Mouse (Mus musculus) kidney, postnatal 0 days (tissue): ENCODE data around the gene Selenoi. TPM values are rescaled to one million over a fixed set of nuclear protein-coding genes. Genes with fewer than 3 reads are reported as not detected.
A peak's percentile ranks its signal among the peaks of the same experiment; 100 is the strongest.

Source experiments
- ATAC-seq: fragments of 200-750 bp; cut with Nextera tagmentation; replicated peaks from 2 replicates; pipeline ENCODE4 v1.8.0; 2017; ENCODE audit warnings: low read depth, moderate number of reproducible peaks, moderate TSS enrichment, moderate library complexity; ENCODE audit not compliant: low FRiP score
- DNase-seq: peaks from one replicate; pipeline ENCODE4 v3.0.0-alpha.2; 2016; ENCODE audit warnings: low spot score
- H3K27ac ChIP-seq: fragments of 300-500 bp; sonication (generic); 2 replicates; pipeline ENCODE4 v1.5.1; 2014; ENCODE audit warnings: mild to moderate bottlenecking
- H3K27me3 ChIP-seq: fragments of 300-500 bp; sonication (generic); 2 replicates; pipeline ENCODE4 v1.6.1; 2014; ENCODE audit warnings: low read length, mixed read lengths; ENCODE audit not compliant: insufficient read depth
- H3K36me3 ChIP-seq: fragments of 300-500 bp; sonication (generic); 2 replicates; pipeline ENCODE4 v1.6.1; 2014; ENCODE audit warnings: low read length, mixed read lengths; ENCODE audit not compliant: insufficient read depth
- H3K4me1 ChIP-seq: fragments of 300-500 bp; sonication (generic); replicated peaks from 2 replicates; pipeline ENCODE4 v1.6.1; 2014; ENCODE audit warnings: antibody characterized with exemption, low read length, mixed read lengths; ENCODE audit not compliant: insufficient read depth
- H3K4me2 ChIP-seq: fragments of 300-500 bp; sonication (generic); 2 replicates; pipeline ENCODE4 v1.6.1; 2014; ENCODE audit warnings: mild to moderate bottlenecking, low read length, moderate library complexity, mixed read lengths
- H3K4me3 ChIP-seq: fragments of 300-500 bp; sonication (generic); replicated peaks from 2 replicates; pipeline ENCODE4 v1.5.1; 2014; ENCODE audit warnings: low read depth, low read length
- H3K9ac ChIP-seq: fragments of 300-500 bp; sonication (generic); 2 replicates; pipeline ENCODE4 v1.6.1; 2014; ENCODE audit warnings: low read depth, low read length
- H3K9me3 ChIP-seq: fragments of 300-500 bp; sonication (generic); replicated peaks from 2 replicates; pipeline ENCODE4 v1.6.1; 2016; ENCODE audit warnings: low read length, inconsistent platforms, mixed read lengths
- CTCF ChIP-seq: IDR thresholded peaks from 2 replicates; pipeline ENCODE4 v1.5.1; 2016; ENCODE audit warnings: antibody characterized with exemption, low read depth, mild to moderate bottlenecking, moderate library complexity
- WGBS: fragments of 180-500 bp; shearing (Covaris S2); extraction: QIAGEN DNeasy Blood & Tissue Kit; methylation state at CpG from one replicate; pipeline ENCODE4 v1.1.7; 2014; 5-methylcytosine and 5-hydroxymethylcytosine counted together
- polyA plus RNA-seq: library from polyadenylated mRNA; unstranded; fragments of >200 nt; fragmentation: Nextera tagmentation; extraction: Ambion mirVana; gene quantifications from 2 replicates; pipeline ENCODE4 v1.2.1, GENCODE M21; 2015

Gene Selenoi
- polyA plus RNA-seq, 1 experiment from 2014 or later = 9.7 TPM

DNA sequence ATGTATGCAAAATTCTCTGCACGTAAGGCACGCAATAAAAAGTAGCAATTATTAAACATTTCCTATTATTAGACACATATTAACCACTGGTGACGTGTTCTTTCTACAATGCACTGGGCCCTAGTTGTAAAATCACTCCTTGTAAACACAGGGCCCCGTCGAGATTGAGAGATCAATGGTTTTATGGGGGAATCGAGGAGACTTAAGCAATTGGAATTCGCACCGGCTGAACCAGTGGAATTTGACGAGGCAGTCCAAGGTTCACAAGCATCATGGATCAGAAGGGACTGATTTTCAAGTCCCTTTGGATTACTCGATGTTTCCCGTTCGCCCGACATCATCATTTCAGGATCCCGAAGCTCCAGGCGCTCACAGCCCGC, 500 bp upstream of the Selenoi start:
- H3K27ac ChIP-seq = peak overlapping the region; percentile 82
- peak; percentile 18 for DNase-seq
- TF ChIP-seq CTCF = no peak
- no peaks in the 10 kb centered on the region for H3K27me3 ChIP-seq
- peak overlapping the region; percentile 54 for H3K9ac ChIP-seq
- H3K9me3 ChIP-seq = no peaks in the 10 kb centered on the region
- no peaks in the 10 kb centered on the region for H3K36me3 ChIP-seq
- H3K4me3 ChIP-seq = peak overlapping the region; percentile 69
- H3K4me2 ChIP-seq = peak overlapping the region; percentile 89
- peaks cover 11% of the 10 kb centered on the region; the same call in 1 of the 2 replicates for H3K4me1 ChIP-seq
- ATAC-seq = peak; percentile 25
- WGBS = 27% methylated on average over 16 of the region's 16 CpGs

- whole genome bisulfite sequencing = 5% methylated on average over 15 of the region's 15 CpGs
- H3K9me3 ChIP-seq = no peaks in the 10 kb centered on the region
These were observed 661 bp downstream of the Selenoi start for GRCm38 (mm10) chr5:30233042-30233441.

GRCm38 (mm10) chr5:30233979-30234378, 1.6 kb downstream of the Selenoi start:
- no peak overlapping the region for H3K4me3 ChIP-seq
- WGBS = 57% methylated on average over 8 of the region's 8 CpGs
- H3K27me3 ChIP-seq = no peaks in the 10 kb centered on the region
- ATAC-seq (no peak), DNase-seq (no peak)
- TF ChIP-seq CTCF = no peak
- H3K9ac ChIP-seq = no peak overlapping the region
- H3K4me2 ChIP-seq = 0 out of 2 replicates have a peak overlapping the region, but pooled peaks have one; percentile 89
- H3K36me3 ChIP-seq = no peaks in the 10 kb centered on the region
- no peak overlapping the region for H3K27ac ChIP-seq
- H3K9me3 ChIP-seq = no peaks in the 10 kb centered on the region
- peaks cover 11% of the 10 kb centered on the region; the same call in 1 of the 2 replicates for H3K4me1 ChIP-seq

More at GRCm38 (mm10) chr5:30233042-30233441, 661 bp downstream of the Selenoi start:
- ATAC-seq = no peak
- DNase-seq = peak; percentile 44
- TF ChIP-seq CTCF = no peak
- Histone ChIP-seq H3K27ac (peak overlapping the region; percentile 64), H3K4me2 (peak overlapping the region; percentile 89), H3K27me3 (no peaks in the 10 kb centered on the region), H3K4me1 (peaks cover 11% of the 10 kb centered on the region; the same call in 1 of the 2 replicates), H3K9ac (peak overlapping the region; percentile 72), H3K36me3 (no peaks in the 10 kb centered on the region), H3K4me3 (peak overlapping the region; percentile 69)

DNA sequence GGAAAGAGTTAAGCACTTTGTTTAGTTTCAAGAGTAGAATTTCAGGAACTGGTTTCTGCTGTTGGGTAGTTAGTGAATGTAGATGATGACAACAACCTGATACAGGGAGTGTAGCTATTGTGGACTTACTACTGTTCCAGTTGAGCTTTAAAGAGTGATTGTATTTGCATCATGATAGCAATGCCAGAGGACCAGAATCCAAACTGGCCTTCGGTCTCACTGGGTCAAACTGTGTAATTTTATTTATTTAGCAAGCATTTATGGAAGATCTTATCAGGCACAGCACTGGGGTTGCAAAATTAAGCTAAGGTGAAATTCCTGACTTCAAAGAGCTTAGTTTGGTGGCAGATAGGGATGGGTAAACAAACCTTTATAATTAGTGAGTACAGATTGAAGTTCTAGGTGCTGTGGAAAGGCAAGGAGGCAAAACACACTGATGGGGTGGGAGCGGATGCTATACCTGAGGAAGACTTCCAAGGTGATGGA, 3.3 kb downstream of the Selenoi start:
- DNase-seq (no peak), ATAC-seq (no peak)
- Histone ChIP-seq H3K4me2 (no peak overlapping the region), H3K4me3 (no peak overlapping the region), H3K27ac (no peak overlapping the region), H3K36me3 (no peaks in the 10 kb centered on the region), H3K4me1 (peaks cover 11% of the 10 kb centered on the region; the same call in 1 of the 2 replicates), H3K27me3 (no peaks in the 10 kb centered on the region), H3K9ac (no peak overlapping the region), H3K9me3 (no peaks in the 10 kb centered on the region)
- TF ChIP-seq CTCF = no peak
- 86% methylated on average over 2 of the region's 2 CpGs for WGBS

DNA sequence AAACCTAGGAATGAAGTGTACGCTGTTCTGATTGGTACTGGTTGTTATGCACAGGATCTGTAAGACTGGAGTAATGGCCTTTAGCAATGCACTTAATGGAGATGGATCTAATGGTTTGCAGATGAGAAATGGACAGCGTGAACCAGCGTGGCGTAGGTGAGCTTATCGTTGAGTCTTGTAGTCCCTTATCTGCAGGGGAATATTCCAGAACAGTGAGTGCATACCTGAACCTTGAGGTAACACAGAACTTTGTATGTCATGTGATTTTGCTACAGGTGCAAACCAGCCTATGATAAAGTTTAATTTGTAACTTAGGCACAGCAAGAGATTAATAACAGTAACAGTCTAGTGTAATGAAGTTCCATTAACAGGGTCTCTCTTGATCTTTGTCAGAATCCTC, 6.2 kb downstream of the Selenoi start:
- Histone ChIP-seq H3K4me3 (no peak overlapping the region), H3K27me3 (no peaks in the 10 kb centered on the region), H3K27ac (no peak overlapping the region), H3K36me3 (no peaks in the 10 kb centered on the region), H3K9ac (no peak overlapping the region), H3K9me3 (no peaks in the 10 kb centered on the region), H3K4me1 (peaks cover 5% of the 10 kb centered on the region; the same call in 1 of the 2 replicates), H3K4me2 (no peak overlapping the region)
- no peak for ATAC-seq
- TF ChIP-seq CTCF = no peak
- DNase-seq = no peak
- WGBS = 86% methylated on average over 5 of the region's 5 CpGs

GRCm38 (mm10) chr5:30240552-30240951, 8.2 kb downstream of the Selenoi start:
- Histone ChIP-seq H3K36me3 (no peaks in the 10 kb centered on the region), H3K4me3 (no peak overlapping the region), H3K4me2 (no peak overlapping the region), H3K4me1 (no peaks in the 10 kb centered on the region), H3K27me3 (no peaks in the 10 kb centered on the region), H3K27ac (no peak overlapping the region), H3K9me3 (no peaks in the 10 kb centered on the region), H3K9ac (no peak overlapping the region)
- DNase-seq (no peak), ATAC-seq (no peak)
- TF ChIP-seq CTCF = no peak
- 75% methylated on average over 7 of the region's 7 CpGs for WGBS

DNA sequence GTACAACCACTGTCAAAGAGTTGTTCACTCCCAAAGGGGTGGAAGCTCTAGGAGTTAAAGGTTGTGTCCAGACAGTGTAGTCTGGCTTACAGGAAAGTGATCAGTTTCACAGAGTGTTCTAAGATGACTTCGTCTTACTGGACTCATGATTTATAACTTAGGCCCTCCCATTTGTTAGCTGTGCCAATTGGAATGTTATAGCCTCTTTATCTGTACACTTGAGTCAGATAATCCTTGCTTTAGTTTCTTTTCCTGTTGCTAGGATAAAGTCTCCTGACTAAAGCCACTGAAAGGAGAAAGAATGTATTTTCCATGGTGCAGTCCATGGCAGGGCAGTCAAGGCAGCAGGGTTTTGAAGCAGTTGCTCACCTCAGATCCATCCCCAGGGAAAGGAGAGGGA, 10.0 kb downstream of the Selenoi start:
- ATAC-seq (no peak), DNase-seq (peak; percentile 70)
- H3K4me3 ChIP-seq = no peak overlapping the region
- 29% methylated on average over 1 of the region's 1 CpGs for WGBS
- no peak overlapping the region for H3K27ac ChIP-seq
- H3K36me3 ChIP-seq = no peaks in the 10 kb centered on the region
- no peak overlapping the region for H3K9ac ChIP-seq
- no peaks in the 10 kb centered on the region for H3K27me3 ChIP-seq
- H3K9me3 ChIP-seq = no peaks in the 10 kb centered on the region
- no peaks in the 10 kb centered on the region for H3K4me1 ChIP-seq
- no peak overlapping the region for H3K4me2 ChIP-seq
- no peak for TF ChIP-seq CTCF
